Mouse (Mus musculus) megakaryocyte, adult 5-6 weeks (primary cell): ENCODE results near the gene Sec61a1. TPM values are rescaled to one million over a fixed set of nuclear protein-coding genes. Genes with fewer than 3 reads are reported as not detected.

ENCODE experiments used
- ATAC-seq: 2 replicates; pipeline ENCODE4 v1.8.0; 2016; ENCODE audit warnings: mild to moderate bottlenecking, inconsistent platforms; ENCODE audit not compliant: poor library complexity, severe bottlenecking
- total RNA-seq, 2 experiments: library from RNA; stranded (forward) in 1 of 2; stranded (reverse) in 1 of 2; fragments of 153-499, 151-499 nt in 1 of 2; fragments of 221-1000, 200-1000 nt in 1 of 2; gene quantifications; 2 replicates each; pipeline versions ENCODE4 v1.2.3 to v1.2.4; 2015 to 2017

The Sec61a1 gene
- 96.0 and 127 TPM in 2 replicates for total RNA-seq (2015)
- total RNA-seq (2017), result 93.5 and 115 TPM in 2 replicates

DNA sequence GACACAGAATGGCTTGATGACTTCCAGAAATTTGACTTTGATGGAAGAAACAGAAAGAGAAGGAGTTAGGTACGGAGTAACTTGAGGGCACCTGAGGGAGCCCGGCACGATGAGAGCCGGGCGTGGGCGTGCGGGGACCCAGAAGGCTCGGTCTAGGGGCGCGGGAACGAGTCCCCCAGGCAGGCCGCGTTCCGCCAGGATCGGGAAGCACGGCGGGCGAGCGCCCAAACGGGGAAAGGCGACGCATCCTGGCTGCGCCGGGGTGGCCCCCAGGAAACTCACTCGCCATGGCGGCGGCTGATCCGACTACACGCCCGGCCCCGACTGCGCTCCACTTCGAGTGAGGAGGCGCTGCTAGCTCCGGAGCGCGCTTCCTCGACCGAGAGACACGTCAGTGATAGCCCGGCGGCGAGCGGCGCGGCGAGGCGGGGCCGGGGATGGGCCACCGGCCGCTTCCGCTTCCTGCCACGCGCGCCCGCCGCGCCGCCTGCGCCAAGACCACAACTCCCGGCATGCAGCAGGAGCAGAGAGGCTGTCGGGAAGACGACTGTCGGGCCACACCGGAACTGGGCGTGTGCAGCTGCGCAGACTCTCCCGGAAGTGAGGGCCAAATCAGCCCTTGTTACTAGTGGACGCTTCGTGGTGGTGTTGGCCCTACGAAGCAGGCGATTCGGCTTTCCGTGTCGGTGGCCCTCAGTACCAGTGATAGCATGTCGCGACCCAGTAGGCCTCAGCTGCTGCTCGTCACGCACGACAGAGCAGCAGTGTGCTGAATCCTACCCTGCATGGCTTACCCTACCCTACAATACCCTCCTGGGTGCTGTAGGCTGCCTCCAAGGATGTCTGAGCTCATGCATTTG, at the start of gene Sec61a1:
Sec61a1 (minus strand) TSS at position 502 of the 860 bp plus-strand sequence.
- peak; percentile 95 for ATAC-seq

DNA sequence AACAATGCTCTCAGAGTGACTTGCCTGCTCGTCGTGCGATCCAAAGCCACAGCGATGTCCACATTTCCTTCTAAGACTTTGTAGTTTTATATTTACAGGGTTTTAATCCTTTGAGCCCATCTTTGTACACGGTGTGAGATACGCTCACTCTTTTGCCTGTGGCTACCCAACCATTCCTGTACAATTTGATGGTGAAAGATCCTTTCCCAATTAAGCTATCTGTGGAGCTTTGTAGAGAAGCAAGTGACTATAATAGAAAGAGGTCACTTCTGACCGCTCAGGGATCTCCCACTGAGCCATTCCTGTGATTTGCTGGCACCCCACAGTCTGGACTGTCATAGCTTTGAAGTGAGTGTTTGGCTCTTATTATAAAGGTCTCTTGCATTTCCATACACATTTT, 48.0 kb upstream of the Sec61a1 start:
- no peak for ATAC-seq

DNA sequence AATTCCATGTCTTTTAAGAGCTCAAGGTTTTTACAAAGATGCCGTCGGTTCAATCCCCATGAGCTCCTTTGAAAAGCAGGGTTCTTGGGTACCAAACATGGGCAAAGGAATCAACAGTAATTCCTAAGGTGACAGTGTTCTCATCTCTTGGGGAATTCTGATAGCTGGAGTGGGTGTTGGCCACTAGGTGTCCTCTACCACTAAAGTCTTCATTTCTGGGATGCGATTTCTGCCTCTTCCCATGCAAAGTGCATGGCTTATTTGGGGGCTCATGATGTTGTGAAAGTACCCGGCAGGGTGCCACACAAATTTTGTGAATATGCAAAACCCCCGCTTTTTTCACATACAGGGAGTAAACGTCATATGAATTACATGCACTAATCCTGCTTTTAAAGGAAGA, 46.3 kb upstream of the Sec61a1 start:
- ATAC-seq, result no peak

DNA sequence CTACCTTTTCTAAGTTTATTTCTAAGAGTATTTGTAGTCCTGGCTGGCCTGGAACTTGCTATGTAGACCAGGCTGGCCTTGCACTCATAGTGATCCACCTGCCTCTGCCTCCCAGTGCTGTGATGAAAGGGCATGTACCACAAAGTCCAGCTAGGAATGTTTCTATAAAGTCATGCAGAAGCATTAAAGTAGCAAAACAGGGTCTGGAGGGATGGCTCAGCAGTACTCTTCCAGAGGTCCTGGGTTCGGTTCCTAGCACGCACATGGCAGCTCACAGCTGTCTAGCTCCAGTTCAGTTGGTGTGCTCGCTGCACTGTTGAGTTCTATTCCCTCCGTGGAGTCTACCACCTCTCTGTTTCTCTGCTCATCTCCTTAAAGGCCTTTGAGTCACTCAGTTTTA, 41.5 kb upstream of the Sec61a1 start:
- ATAC-seq, result no peak

DNA sequence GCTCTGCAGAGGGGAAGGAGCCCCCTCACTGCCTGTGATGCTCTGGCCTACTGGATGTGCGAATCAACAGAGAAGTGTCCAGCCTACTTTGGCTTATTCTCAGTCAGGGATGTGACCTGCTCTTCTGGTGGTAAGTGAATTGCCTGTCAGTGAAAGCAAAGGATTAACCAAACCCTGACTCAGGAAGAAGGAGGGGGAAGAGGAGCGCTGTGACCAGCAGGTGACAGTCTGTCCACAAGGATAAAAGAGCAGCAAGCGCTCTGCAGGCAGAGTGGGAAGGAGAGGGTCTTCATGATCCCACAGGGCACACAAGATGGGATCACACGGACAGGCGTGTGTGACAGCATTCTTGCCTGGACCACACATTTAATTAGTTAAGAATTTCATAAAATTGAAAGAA, 41.0 kb upstream of the Sec61a1 start:
- ATAC-seq, result no peak

DNA sequence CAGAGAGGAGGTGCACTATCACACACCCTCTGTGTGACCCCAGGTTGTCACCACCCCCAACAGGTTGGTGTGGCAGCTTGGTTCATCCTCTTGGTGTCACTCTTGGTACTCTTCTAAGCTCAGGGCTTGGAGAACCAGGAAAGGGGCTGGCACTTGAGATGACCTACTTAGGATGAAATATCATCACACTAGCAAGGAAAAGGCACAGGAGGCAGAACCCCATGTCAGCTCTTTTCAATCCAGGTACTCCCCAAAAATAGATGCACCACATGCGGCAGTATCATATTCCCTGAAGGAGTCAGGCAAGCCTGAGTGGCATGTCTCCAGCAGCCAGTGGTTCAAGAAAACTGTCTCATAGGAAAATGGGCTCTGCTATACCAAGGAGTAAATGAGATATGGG, 39.4 kb upstream of the Sec61a1 start:
- ATAC-seq, result no peak

DNA sequence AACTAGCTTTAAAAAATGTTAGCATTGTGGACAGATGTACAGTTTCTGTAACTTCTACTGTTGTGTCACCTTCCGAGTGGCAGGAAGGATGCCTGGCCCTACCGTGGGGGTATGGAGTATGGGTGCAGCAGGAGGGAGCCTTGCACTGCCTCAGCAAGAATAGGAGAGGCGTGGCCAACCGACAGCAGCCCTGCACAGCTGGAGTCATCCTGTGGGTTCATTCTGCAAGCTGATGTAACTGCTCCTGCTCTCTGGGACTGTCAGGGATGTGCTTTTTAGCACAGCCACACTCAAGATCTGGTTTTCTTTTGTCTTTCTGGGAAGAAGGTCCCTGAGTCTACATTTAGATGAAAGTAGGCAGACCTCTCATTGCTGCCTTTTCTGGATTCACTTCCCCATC, 38.8 kb upstream of the Sec61a1 start:
- no peak for ATAC-seq

DNA sequence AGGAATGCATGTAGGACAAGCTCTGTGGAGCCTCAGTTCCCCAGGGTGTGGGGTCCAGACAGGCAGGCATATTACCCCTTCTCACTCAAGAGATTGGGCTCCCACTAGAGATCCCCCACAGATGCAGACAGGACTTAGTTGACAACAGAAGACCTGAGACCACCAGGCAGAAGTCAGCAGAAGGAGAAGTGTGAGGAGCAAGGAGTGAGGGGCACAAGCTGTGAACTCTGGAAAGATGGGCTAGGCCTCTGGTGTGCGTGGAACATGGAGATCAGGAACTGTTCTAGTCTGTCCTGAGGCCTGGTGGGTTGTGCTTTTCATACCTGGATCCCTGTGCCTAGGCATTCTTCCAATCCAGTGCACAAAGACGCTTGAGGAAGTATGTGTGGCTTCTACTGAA, 31.2 kb upstream of the Sec61a1 start:
- no peak for ATAC-seq

DNA sequence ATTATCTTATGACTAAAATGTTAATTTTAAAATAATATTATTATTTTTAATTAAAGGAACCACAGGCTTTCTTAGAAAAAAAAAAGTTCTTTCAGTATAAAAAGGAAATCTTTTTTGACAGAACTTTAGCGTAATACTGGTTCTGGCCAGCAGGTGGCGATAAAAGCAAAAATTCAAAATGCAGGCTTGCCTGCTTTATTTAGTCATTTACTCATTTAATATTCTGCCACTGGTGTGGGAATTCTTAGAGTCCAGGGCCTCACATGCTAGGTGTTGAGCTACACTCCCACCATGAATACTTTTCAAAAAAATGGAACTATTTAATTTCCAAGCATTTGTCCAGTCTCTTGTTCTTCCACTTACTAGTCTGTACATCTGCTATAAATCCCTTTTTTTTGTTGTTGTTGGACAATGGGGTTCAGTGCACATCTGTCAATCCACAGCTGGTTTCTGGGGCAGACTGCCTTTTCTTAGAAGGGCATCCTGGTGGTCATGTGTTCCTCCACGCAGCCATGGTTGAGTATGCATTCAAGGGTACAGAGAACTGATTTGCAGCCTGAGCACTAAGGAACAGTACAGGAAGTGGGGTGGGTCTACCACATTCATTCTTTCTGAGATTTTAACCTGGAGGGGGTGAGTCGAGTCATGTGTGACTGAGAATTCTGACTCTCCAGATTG, 30.6 kb upstream of the Sec61a1 start:
- no peak for ATAC-seq

DNA sequence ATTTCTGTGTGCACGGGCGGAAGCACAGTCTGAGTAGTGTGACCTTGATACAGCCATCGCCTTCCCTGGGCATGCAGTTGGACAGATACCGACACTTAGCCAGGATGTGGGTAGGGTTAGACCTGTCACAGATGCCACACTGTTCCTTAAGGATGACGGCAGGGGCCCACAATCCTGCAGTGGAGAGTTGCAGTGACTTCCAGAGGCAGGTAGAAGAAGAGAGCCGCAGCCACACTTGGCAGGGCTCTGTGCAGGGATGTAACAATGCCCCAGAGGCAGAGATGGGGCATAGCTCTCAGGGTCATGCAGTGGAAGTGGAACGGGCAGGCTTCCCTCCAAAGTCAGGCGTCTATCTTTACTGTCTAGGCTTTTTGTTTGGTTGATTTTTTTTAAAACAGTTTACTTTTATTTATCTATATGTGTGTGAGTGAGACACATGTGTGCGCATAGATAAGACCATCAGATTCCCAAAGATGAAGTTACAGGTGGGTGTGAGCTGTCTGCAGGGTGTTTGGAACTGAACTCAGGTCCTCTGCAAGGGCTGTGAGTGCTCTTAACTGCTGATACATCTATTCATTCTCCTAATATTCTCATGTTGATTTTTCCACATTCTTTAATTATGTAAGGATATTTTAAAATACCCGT, 29.8 kb upstream of the Sec61a1 start:
- ATAC-seq, result no peak

DNA sequence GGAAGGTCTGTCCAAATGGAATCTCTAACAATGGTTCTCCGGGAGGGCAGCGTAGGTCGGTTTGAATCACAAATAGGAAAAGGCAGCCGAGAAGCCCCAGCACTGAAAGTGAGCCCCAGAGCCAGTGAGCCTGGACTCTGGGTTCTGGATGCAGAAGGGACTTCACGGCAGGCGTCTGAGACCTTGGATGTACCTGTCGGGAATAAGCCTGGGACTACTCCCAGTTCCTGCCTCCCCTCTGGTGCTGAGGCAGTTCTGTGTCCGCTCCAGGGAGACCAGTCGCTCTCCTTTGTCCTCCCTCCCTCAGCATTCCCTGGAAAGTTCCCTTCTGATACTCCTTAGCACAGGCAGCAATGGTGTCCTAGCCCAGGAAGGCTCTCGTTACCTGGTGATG, 26.7 kb upstream of the Sec61a1 start:
- no peak for ATAC-seq

DNA sequence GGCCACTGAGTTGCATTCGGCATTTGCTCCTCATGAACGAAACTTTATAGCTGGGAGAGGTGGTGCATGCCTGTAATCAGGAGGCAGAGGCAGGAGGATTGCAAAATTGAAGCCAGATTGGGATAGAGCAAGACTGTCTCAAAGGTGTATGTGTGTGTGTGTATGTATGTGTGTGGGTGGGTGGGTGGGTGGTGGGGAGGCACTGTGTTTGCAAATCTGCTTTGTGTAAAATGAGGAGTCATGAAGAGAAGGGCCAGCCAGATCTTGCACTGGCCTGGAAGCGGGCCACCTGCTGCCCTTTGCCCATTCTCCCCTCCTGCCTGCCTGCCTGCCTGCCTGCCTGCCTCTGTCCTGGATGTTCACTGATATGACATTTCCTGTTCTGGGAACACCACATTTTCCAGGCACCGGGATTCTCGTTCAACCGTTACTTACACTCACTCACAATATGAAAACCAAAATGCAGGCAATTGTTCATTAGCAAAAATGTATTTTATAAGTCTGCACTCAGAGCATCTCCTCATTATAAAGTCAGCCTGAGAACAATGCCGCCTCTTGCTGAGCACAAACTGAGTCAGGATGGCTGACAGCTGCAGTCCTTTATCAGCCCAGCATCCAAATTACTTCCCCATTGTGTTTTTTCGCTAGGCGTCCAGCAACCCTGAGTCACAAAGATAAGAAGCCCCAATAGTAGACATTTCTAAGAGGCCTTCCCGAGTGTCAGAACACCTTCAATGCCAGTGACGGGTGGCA, 26.1 kb upstream of the Sec61a1 start:
- no peak for ATAC-seq

DNA sequence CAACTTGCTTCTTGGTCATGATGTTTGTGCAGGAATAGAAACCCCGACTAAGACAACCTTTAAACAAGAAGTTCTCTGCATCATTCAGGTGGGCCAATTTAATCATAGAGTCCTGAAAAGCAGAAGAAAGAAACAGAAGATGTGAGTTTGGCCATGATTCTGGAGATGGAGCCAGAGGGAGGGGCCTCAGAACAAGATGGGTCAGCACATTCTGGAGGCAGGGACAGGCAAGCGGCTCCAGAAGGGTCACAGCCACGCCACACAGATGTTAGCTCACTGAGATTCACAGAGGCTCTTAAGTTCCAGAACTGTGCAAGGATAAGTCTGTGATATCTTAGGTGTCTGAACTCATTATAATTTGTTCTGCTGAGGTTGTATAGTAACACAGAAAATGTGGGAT, 25.5 kb upstream of the Sec61a1 start:
- no peak for ATAC-seq

DNA sequence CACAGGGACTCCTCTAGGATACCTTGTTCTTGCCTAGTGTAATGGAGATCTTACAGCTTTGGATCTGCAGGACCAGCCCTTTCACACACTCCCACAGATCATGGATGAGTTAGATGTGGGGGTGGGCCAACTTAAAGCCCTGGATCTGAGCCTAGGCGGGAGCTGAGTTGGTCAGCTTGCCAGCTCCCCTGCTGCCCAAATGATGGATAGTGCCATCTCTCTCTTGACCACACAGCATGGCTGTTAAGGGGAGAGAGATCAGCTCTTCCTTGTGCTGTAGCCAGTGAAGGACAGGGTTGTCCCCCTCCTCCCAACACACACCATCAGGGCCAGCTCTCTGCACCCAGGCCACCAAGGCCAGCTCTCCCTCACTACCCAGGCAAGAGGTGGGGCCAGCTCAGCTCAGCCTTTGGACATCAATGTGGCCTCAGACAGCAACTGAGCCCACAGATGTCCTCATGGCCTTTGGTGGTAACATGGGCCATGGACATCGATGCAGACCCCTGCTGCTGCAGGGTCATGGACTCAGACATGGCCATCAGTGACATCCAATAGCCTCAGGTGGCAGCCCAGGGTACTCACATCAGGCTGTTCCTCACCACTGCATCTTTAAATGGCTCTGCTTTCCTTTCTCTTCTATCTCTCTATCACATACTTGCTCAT, 21.5 kb upstream of the Sec61a1 start:
- no peak for ATAC-seq

DNA sequence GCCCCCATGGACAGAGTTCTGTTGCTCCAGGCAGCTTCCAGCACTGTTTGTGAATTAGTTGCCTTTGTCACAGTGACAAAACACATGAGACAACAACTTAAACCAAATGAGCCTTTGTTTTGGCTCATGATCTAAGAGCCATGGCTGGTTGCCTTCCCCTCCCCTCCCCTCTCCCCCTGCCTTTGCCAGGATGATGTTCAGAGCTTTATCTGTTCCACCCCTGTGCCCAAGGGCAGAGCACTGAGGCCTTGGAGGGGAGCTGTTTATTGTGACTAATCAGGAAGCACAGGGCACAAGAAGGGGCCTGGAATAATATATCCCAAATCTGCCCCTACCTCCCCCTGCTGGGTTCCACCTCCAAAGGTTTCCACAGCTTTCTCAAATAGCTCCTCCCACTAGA, 11.6 kb upstream of the Sec61a1 start:
- no peak for ATAC-seq

DNA sequence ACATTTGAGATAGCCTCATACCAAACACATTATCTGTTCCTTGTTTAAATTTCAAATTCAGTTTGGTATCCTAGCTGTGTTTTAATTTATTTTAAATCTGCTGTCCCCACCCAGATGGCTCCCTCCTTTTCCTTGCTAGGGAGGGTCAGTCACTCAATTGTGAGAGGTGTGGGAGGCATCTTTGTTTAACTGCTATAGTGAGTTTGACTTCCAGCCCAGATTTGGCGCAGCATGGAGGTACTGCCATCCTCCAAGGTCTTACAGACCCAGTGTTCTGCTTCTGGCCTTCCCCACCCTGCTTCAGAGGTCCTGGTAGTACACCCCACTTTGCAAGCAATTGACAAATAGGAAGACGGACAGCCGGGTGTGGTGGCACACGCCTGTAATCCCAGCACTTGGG, 5.4 kb upstream of the Sec61a1 start:
- no peak for ATAC-seq

DNA sequence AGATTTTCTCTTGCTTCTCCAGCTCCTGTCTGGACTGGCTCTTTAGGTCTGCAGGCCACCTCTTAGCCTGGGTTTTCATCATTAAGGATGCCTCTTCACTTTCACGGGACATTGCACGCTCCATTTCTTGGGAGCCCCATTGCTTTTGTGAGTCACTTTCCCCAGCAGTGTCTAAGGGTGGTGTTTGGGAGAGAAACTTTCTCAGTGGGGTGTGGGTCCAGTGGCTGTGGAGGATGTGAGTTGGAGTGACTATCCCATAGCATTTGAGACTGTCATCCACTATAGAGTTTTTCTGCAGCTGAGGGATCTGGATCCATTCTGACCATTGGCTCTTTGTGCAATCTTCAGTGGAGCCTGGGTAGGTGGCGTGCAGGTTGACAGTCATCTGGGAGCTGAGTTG, 4.7 kb upstream of the Sec61a1 start:
- no peak for ATAC-seq

DNA sequence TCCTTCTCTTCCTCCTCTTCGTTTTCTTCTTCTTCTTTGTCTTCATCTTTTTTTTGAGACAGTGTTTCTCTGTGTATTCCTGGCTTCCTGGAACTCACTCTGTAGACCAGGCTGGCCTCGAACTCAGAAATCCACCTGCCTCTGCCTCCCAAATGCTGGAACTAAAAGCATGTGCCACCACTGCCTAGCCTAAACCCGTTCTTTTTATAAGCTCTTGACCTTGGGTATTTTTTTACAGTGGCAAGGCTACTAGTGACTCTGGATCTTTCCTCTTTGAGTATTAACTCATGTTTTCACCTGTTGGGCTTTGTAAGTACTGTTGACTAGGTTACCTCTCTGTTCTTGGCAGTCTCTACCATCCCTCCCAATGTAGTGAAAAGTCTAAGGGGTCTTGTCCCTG, 4.3 kb upstream of the Sec61a1 start:
- ATAC-seq, result no peak

DNA sequence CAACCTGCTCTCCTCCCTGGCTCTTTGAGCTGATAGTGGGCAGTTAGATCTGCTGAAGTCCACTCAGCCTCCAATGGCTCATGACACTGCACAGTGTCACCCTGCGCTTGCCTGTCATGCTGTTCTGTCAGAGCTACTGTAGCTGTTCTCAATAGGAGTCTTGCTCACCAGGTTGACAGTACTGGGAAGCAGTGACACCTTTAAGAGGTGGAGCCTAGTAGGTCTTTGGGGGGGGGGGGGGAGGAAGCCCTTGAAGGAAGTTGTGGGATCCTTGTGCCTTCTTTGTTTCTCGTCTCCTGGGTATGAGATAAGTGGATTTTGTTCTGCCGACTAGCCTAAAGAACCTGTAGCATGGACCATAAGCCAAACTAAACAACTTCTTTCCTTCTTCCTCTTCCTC, 3.9 kb upstream of the Sec61a1 start:
- ATAC-seq, result peak; percentile 22

DNA sequence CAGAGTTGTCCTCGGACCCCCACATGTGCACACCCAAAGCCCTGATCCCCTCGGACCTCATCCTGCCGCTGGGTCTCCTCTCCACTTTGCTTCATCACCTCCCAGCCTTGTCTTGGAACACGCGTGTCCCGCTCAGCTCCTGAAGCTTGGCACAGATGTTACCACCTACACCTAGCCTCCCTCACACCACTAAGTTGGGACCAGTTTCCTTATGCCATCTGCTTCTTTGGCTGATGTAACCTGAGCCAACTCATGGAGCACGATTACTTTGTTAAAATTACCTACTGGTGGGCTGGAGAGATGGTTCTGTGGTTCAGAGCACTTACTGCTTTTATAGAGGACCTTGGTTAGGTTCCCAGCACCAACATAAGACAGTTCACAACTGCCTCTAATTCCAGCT, 3.1 kb upstream of the Sec61a1 start:
- no peak for ATAC-seq
